Mouse (Mus musculus) spleen, adult 2 months (tissue): ENCODE data around the gene Snapc4.

Experiments used
- CTCF ChIP-seq: fragments of 200-500 bp; IDR thresholded peaks from 2 replicates; pipeline ENCODE4 v1.5.1; 2011; ENCODE audit warnings: mild to moderate bottlenecking, inconsistent platforms; ENCODE audit not compliant: insufficient read depth, insufficient read length, insufficient replicate concordance; ENCODE audit errors: extremely low read depth
- POLR2A ChIP-seq: fragments of 200-500 bp; IDR thresholded peaks from 2 replicates; pipeline ENCODE4 v1.6.1; 2011; ENCODE audit warnings: low read depth, low read length, inconsistent platforms

DNA sequence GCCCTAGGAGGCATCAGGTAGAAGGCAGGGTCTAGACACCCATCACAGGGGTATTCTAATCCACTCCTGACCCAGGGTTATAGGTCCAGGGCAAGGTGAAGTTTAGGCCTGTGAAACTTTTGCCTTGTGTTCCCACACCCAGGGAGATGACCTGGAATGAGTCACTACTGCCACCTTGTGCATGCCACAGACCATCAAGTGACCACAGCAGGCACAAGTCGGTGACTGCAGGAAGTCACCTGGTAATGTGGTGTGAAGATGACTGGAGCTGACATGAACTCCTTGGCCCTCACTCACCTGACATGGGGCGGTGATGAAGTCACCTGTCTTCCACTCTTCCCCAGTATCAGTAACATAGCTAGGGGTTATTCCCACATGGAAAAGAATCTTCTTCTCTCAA lies 67.6 kb downstream of the Snapc4 start:
- TF ChIP-seq CTCF (no peak), POLR2A (no peak)
